In the genomic region with DNA sequence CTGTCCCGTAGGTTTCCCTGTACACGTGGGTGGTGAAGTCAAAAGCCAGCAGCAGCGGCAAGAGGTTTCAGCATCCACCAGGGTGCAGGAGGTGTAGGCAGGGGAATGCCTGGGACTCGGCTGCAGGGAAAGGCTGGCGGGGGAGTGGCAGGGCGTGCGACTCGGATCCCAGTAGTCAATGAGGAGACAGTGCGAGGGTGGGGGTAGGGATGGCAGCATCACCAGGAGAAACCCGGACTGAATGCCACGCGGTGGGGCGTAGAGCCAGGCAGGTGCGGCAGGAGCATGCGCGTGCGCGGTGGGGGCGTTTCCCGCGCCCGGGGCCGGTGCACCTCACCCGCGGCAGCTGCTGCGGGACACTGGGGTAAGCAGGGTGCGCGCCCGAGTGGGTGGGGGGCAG, we compare ENCODE assay signal across 9 mouse cellular contexts. TPM values are rescaled to one million over a fixed set of nuclear protein-coding genes. Genes with fewer than 3 reads are reported as not detected.
DNase-seq lines count a peak whose midpoint lies in the region; ATAC-seq lines count a peak whose summit lies in the region.
"Had no signal": no experiment of that assay in that cellular context is flagged by ENCODE, and none has a peak within 500 bp of the region (broad histone marks: within the 10 kb centered on the region; RNA-seq: fewer than 3 reads in every experiment).

A gene (plus strand): TSS at position 271 of the 400 bp plus-strand sequence.

- no peaks in the 10 kb centered on the region for H3K36me3 ChIP-seq in heart, embryonic 11.5 days (ENCODE audit: control insufficient read depth, insufficient read depth, low read length)
- no peaks in the 10 kb centered on the region for H3K36me3 ChIP-seq in embryonic facial prominence, embryonic 11.5 days (replicated peaks; ENCODE audit: control insufficient read depth, insufficient read depth, low read depth, low read length)
- H3K36me3 ChIP-seq in intestine, embryonic 15.5 days: no peaks in the 10 kb centered on the region
- no peaks in the 10 kb centered on the region for H3K36me3 ChIP-seq in liver, embryonic 11.5 days (ENCODE audit: control insufficient read depth, insufficient read depth, low read length)

- intact Hi-C loops in heart, postnatal 36 days (cut with DNase I): no loop called here

- no peak for DNase-seq in heart, postnatal 36 days
- peak; percentile 44 for DNase-seq in R1 (ENCODE audit: low read depth, low spot score)
- DNase-seq in embryonic facial prominence, embryonic 11.5 days (ENCODE audit: low spot score): peak; percentile 25
- DNase-seq in liver, embryonic 11.5 days (ENCODE audit: low spot score): peak; percentile 33
- DNase-seq in right cerebral cortex, adult 2 months (ENCODE audit: low spot score in 2 of 2): peak; percentile 31 to 37

- peaks cover 25% of the 10 kb centered on the region for H3K27me3 ChIP-seq in heart, embryonic 11.5 days (ENCODE audit: control insufficient read depth, insufficient read depth, low read length)
- peaks cover 14% of the 10 kb centered on the region; the same call in 1 of the 2 replicates for H3K27me3 ChIP-seq in embryonic facial prominence, embryonic 11.5 days (ENCODE audit: control insufficient read depth, insufficient read depth, low read length)
- peaks cover 7% of the 10 kb centered on the region for H3K27me3 ChIP-seq in intestine, embryonic 15.5 days (replicated peaks)
- peaks cover 11% of the 10 kb centered on the region for H3K27me3 ChIP-seq in liver, embryonic 11.5 days (replicated peaks; ENCODE audit: control insufficient read depth, insufficient read depth, low read length)
- H3K27me3 ChIP-seq: CH12.LX had no signal

- 0 out of 2 replicates have a peak, but pooled peaks cover 5% of the 10 kb centered on the region for H3K4me1 ChIP-seq in heart, embryonic 11.5 days (ENCODE audit: control insufficient read depth, insufficient read depth, low read length)
- H3K4me1 ChIP-seq in embryonic facial prominence, embryonic 11.5 days (ENCODE audit: control insufficient read depth, insufficient read depth, low read length): no peaks in the 10 kb centered on the region
- H3K4me1 ChIP-seq in intestine, embryonic 15.5 days (replicated peaks): peaks cover 8% of the 10 kb centered on the region; the same call in 1 of the 2 replicates
- no peaks in the 10 kb centered on the region for H3K4me1 ChIP-seq in liver, embryonic 11.5 days (replicated peaks; ENCODE audit: control insufficient read depth, insufficient read depth, low read length)

- H3K9me3 ChIP-seq in heart, embryonic 11.5 days (replicated peaks; ENCODE audit: control insufficient read depth, low read length): no peaks in the 10 kb centered on the region
- H3K9me3 ChIP-seq in embryonic facial prominence, embryonic 11.5 days (replicated peaks; ENCODE audit: control insufficient read depth, low read length): no peaks in the 10 kb centered on the region
- H3K9me3 ChIP-seq in intestine, embryonic 15.5 days: no peaks in the 10 kb centered on the region
- H3K9me3 ChIP-seq in liver, embryonic 11.5 days (ENCODE audit: control insufficient read depth, low read length): no peaks in the 10 kb centered on the region

- H3K4me3 ChIP-seq in heart, embryonic 11.5 days (ENCODE audit: low read depth, low read length): peak within 1 kb of the TSS; percentile 45
- peak within 1 kb of the TSS; percentile 42 for H3K4me3 ChIP-seq in embryonic facial prominence, embryonic 11.5 days (ENCODE audit: low read depth, low read length)
- peak within 1 kb of the TSS; percentile 46 for H3K4me3 ChIP-seq in intestine, embryonic 15.5 days (replicated peaks)
- H3K4me3 ChIP-seq in liver, embryonic 11.5 days (ENCODE audit: low read depth, low read length): peak within 1 kb of the TSS; percentile 44

- H3K4me2 ChIP-seq in heart, embryonic 11.5 days: peak within 1 kb of the TSS; percentile 87
- H3K4me2 ChIP-seq in embryonic facial prominence, embryonic 11.5 days (ENCODE audit: low read depth, low read length): peak within 1 kb of the TSS; percentile 95
- peak within 1 kb of the TSS; percentile 98 for H3K4me2 ChIP-seq in intestine, embryonic 15.5 days (replicated peaks)
- peak within 1 kb of the TSS; percentile 75 for H3K4me2 ChIP-seq in liver, embryonic 11.5 days

- H3K9ac ChIP-seq in heart, embryonic 11.5 days (ENCODE audit: low read depth, low read length): peak within 1 kb of the TSS; percentile 39; the same call in 1 of the 2 replicates
- H3K9ac ChIP-seq in embryonic facial prominence, embryonic 11.5 days (replicated peaks; ENCODE audit: low read length): peak within 1 kb of the TSS; percentile 39; the same call in 1 of the 2 replicates
- 0 out of 2 replicates have a peak within 1 kb of the TSS, but pooled peaks have one; percentile 9 for H3K9ac ChIP-seq in intestine, embryonic 15.5 days
- H3K9ac ChIP-seq in liver, embryonic 11.5 days (ENCODE audit: low read depth, low read length): no peak within 1 kb of the TSS

- under 1% methylated on average over 17 of the region's 29 CpGs for WGBS in heart, embryonic 11.5 days (ENCODE audit: insufficient replicate concordance)
- 1% methylated on average over 24 of the region's 29 CpGs for WGBS in embryonic facial prominence, embryonic 11.5 days
- under 1% methylated on average over 29 of the region's 29 CpGs for WGBS in intestine, embryonic 15.5 days
- 4% methylated on average over 24 of the region's 29 CpGs for whole genome bisulfite sequencing in liver, embryonic 11.5 days

- H3K27ac ChIP-seq in heart, embryonic 11.5 days (ENCODE audit: low read depth, low read length): no peak within 1 kb of the TSS
- no peak within 1 kb of the TSS for H3K27ac ChIP-seq in embryonic facial prominence, embryonic 11.5 days (replicated peaks; ENCODE audit: low read depth, low read length)
- H3K27ac ChIP-seq in intestine, embryonic 15.5 days: no peak within 1 kb of the TSS
- no peak within 1 kb of the TSS for H3K27ac ChIP-seq in liver, embryonic 11.5 days (ENCODE audit: low read depth, low read length)

- ATAC-seq in heart, embryonic 11.5 days (replicated peaks; ENCODE audit: insufficient number of reproducible peaks, low FRiP score, low TSS enrichment): peak; percentile 39; the same call in 1 of the 2 replicates
- ATAC-seq in embryonic facial prominence, embryonic 11.5 days (replicated peaks; ENCODE audit: insufficient number of reproducible peaks, low FRiP score, low TSS enrichment, low read depth): peak; percentile 73
- ATAC-seq in intestine, embryonic 15.5 days: peak; percentile 89
- peak; percentile 39 for ATAC-seq in liver, embryonic 11.5 days (replicated peaks; ENCODE audit: low FRiP score)
- no peak for ATAC-seq in CD4-positive, CD25-positive, alpha-beta regulatory T cell, adult 4 months

RNA-seq across cellular contexts. Expression of the gene that starts here (rescaled TPM):
- polyA plus RNA-seq in heart, embryonic 11.5 days (2014; fragmentation: Nextera tagmentation; extraction: Ambion mirVana): 0.15 TPM in 1 of 2 replicates, not detected in the other
- not detected for total RNA-seq in heart, postnatal 36 days (2021)
- polyA plus RNA-seq in embryonic facial prominence, embryonic 11.5 days (2014; fragmentation: Nextera tagmentation; extraction: Ambion mirVana): not detected in 2 replicates
- polyA plus RNA-seq in intestine, embryonic 15.5 days (2015; fragmentation: Nextera tagmentation; extraction: Ambion mirVana): 0.44 and 0.97 TPM in 2 replicates
- not detected in 2 replicates for polyA plus RNA-seq in liver, embryonic 11.5 days (2014; fragmentation: Nextera tagmentation; extraction: Ambion mirVana)
- polyA plus RNA-seq in CD4-positive, CD25-positive, alpha-beta regulatory T cell, adult 4 months (2017; shearing (Covaris generic)): not detected
- total RNA-seq: CH12.LX had no signal

Comparison
In these comparisons a context has a peak if more than half of its experiments do, and no peak if none do; other contexts are left out.
1. Peak in ATAC-seq, H3K4me3 ChIP-seq, H3K9ac ChIP-seq and H3K4me2 ChIP-seq in heart, embryonic 11.5 days; RNA of the gene not detected or under 1 TPM.
2. Peak in DNase-seq, ATAC-seq, H3K4me3 ChIP-seq, H3K9ac ChIP-seq and H3K4me2 ChIP-seq in embryonic facial prominence, embryonic 11.5 days; RNA of the gene not detected or under 1 TPM.
3. Peak in ATAC-seq, H3K4me3 ChIP-seq, H3K9ac ChIP-seq and H3K4me2 ChIP-seq in intestine, embryonic 15.5 days; RNA of the gene not detected or under 1 TPM.
4. Peak in DNase-seq, ATAC-seq, H3K4me3 ChIP-seq and H3K4me2 ChIP-seq in liver, embryonic 11.5 days; RNA of the gene not detected or under 1 TPM.
5. DNase-seq: peak in R1 (single experiment) and right cerebral cortex, adult 2 months (2 of 2); none in heart, postnatal 36 days (0 of 2).
6. Peak in every context shown above with its lines, with median percentiles within 50 percentile points of each other: H3K4me2 ChIP-seq and H3K4me3 ChIP-seq.